Mouse (Mus musculus) lung, postnatal 0 days (tissue): ENCODE measurements around the gene Ackr4. TPM values are rescaled to one million over a fixed set of nuclear protein-coding genes. Genes with fewer than 3 reads are reported as not detected.
A peak's percentile ranks its signal among the peaks of the same experiment; 100 is the strongest.

Experiments used
- ATAC-seq: fragments of 200-750 bp; cut with Nextera tagmentation; 2 replicates; pipeline ENCODE4 v1.8.0; 2017; ENCODE audit warnings: moderate library complexity
- DNase-seq: peaks from one replicate; pipeline ENCODE4 v3.0.0-alpha.2; 2016; ENCODE audit warnings: low spot score
- H3K27ac ChIP-seq: fragments of 300-500 bp; sonication (generic); 2 replicates; pipeline ENCODE4 v1.5.1; 2014; ENCODE audit warnings: antibody characterized with exemption, mild to moderate bottlenecking, low read length, mixed read lengths
- H3K27me3 ChIP-seq: fragments of 300-500 bp; sonication (generic); replicated peaks from 2 replicates; pipeline ENCODE4 v1.6.1; 2014; ENCODE audit warnings: low read length, mixed read lengths; ENCODE audit not compliant: insufficient read depth
- H3K36me3 ChIP-seq: fragments of 300-500 bp; sonication (generic); 2 replicates; pipeline ENCODE4 v1.6.1; 2014; ENCODE audit warnings: low read length, mixed read lengths; ENCODE audit not compliant: insufficient read depth
- H3K4me1 ChIP-seq: fragments of 300-500 bp; sonication (generic); 2 replicates; pipeline ENCODE4 v1.6.1; 2014; ENCODE audit warnings: antibody characterized with exemption, low read depth, low read length, mixed read lengths; ENCODE audit not compliant: insufficient read depth
- H3K4me2 ChIP-seq: fragments of 300-500 bp; sonication (generic); replicated peaks from 2 replicates; pipeline ENCODE4 v1.6.1; 2014; ENCODE audit warnings: low read depth, mild to moderate bottlenecking, low read length, moderate library complexity, mixed read lengths
- H3K4me3 ChIP-seq: fragments of 300-500 bp; sonication (generic); 2 replicates; pipeline ENCODE4 v1.5.1; 2014; ENCODE audit warnings: low read depth, low read length
- H3K9ac ChIP-seq: fragments of 300-500 bp; sonication (generic); replicated peaks from 2 replicates; pipeline ENCODE4 v1.6.1; 2014; ENCODE audit warnings: low read depth, mild to moderate bottlenecking
- H3K9me3 ChIP-seq: fragments of 300-500 bp; sonication (generic); 2 replicates; pipeline ENCODE4 v1.6.1; 2016; ENCODE audit warnings: low read length, mixed read lengths
- CTCF ChIP-seq: IDR thresholded peaks from 2 replicates; pipeline ENCODE4 v1.5.1; 2016; ENCODE audit warnings: antibody characterized with exemption, mild to moderate bottlenecking
- EP300 ChIP-seq: IDR thresholded peaks from 2 replicates; pipeline ENCODE4 v1.6.1; 2016; ENCODE audit warnings: antibody characterized with exemption, mild to moderate bottlenecking, control low read depth
- WGBS: fragments of 180-500 bp; shearing (Covaris S2); extraction: QIAGEN DNeasy Blood & Tissue Kit; methylation state at CpG from one replicate; pipeline ENCODE4 v1.1.7; 2014; 5-methylcytosine and 5-hydroxymethylcytosine counted together
- polyA plus RNA-seq: library from polyadenylated mRNA; unstranded; fragments of >200 nt; fragmentation: Nextera tagmentation; extraction: Ambion mirVana; gene quantifications from 2 replicates; pipeline ENCODE4 v1.2.1, GENCODE M21; 2015

Ackr4 gene
- polyA plus RNA-seq, 1 experiment from 2014 or later, result 1.9 TPM

DNA sequence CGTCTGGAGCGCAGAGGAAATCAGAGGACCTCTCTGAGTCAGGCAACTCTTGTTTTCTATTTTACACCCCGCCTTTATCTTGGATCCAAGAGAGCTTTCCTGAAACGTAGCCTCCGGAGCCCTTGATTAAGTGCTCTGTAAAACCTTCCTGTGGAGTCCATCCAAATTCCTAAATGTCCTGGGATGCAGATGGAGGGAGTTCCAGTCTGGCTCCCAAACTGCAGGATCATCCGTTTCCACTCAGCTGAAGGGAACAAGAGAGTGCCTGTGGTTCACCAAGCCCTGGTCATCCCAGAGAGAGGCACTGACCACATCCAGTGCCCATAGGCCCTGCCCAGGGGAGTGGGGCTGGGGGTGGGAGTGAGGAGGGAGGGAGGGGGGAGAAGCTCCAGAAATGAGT is 24.4 kb downstream of the Ackr4 start:
- 36% methylated on average over 6 of the region's 6 CpGs for WGBS
- no peak for TF ChIP-seq CTCF
- no peak for TF ChIP-seq EP300
- H3K9me3 ChIP-seq, result no peaks in the 10 kb centered on the region
- no peak overlapping the region for H3K4me2 ChIP-seq
- H3K36me3 ChIP-seq, result no peaks in the 10 kb centered on the region
- no peak overlapping the region for H3K27ac ChIP-seq
- H3K27me3 ChIP-seq, result no peaks in the 10 kb centered on the region
- no peak for DNase-seq
- H3K9ac ChIP-seq, result no peak overlapping the region
- H3K4me1 ChIP-seq, result no peaks in the 10 kb centered on the region
- H3K4me3 ChIP-seq, result no peak overlapping the region
- no peak for ATAC-seq

DNA sequence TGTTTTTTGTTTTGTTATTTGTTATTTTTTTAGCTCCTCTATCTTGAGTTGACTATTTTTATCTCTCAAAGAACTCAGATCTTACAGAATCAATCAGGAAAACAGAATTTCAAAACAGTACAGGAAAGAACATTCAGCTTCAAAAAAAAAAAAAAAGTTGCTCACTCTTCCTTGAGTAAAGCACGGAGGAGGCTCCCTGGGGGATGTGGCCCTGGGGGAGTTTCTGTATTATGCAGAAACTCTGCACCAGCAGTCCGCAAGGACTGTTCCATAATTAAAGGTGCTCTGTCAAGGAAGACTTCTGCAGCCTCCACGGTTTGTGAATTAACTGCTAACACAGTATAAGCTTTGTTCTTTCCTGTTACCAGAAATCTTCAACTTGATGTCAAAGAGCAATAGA is 25.3 kb downstream of the Ackr4 start:
- no peak overlapping the region for H3K4me3 ChIP-seq
- 60% methylated on average over 3 of the region's 3 CpGs for WGBS
- H3K4me1 ChIP-seq, result no peaks in the 10 kb centered on the region
- no peaks in the 10 kb centered on the region for H3K9me3 ChIP-seq
- H3K9ac ChIP-seq, result no peak overlapping the region
- TF ChIP-seq CTCF (no peak), EP300 (no peak)
- H3K36me3 ChIP-seq, result no peaks in the 10 kb centered on the region
- DNase-seq (no peak), ATAC-seq (no peak)
- no peak overlapping the region for H3K27ac ChIP-seq
- no peaks in the 10 kb centered on the region for H3K27me3 ChIP-seq
- H3K4me2 ChIP-seq, result no peak overlapping the region

DNA sequence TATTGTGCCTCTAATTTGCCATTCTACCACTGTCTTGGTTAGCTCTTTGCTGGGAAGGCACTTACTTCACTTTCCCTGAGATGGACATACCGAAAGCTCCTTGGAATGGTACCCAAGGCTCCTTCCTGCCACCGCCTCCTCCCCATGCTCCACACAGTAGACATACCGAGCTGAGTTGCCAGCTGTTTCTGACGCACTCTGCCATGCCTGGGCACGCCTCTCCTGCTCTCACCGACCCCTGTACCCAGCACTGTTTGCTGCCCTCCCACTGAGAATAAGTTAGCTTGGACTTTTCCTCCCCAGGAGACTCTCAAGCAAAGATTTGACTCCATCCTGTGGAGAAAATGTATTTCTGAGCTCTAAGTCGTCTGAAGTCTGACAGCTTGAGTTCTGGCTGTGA is 25.9 kb downstream of the Ackr4 start:
- TF ChIP-seq CTCF, result no peak
- no peak for TF ChIP-seq EP300
- WGBS, result 52% methylated on average over 7 of the region's 7 CpGs
- Histone ChIP-seq H3K4me3 (no peak overlapping the region), H3K9ac (no peak overlapping the region), H3K4me1 (no peaks in the 10 kb centered on the region), H3K27me3 (no peaks in the 10 kb centered on the region), H3K9me3 (no peaks in the 10 kb centered on the region), H3K4me2 (no peak overlapping the region), H3K27ac (no peak overlapping the region), H3K36me3 (no peaks in the 10 kb centered on the region)
- no peak for DNase-seq
- ATAC-seq, result no peak

DNA sequence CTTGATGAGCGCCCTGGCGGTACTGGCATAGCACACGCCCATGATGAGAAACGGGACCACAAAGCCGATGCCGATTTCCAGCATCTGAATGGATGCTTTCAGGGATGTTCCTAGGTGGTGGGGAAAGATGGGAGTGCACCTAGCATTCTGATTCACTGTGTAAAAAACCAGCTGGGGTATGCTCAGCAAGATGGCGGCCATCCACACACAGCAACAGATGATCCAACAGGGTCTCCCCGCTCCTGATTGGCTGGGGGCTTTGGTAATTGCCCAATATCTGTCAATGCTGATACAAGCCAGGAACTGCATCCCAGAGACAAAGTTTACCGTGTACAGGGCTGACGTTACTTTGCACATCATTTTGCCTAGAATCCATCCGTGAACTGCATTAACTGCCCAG is 27.7 kb downstream of the Ackr4 start:
- TF ChIP-seq EP300 (no peak), CTCF (no peak)
- H3K27ac ChIP-seq, result no peak overlapping the region
- no peaks in the 10 kb centered on the region for H3K9me3 ChIP-seq
- ATAC-seq (no peak), DNase-seq (no peak)
- no peak overlapping the region for H3K4me2 ChIP-seq
- H3K9ac ChIP-seq, result no peak overlapping the region
- H3K27me3 ChIP-seq, result no peaks in the 10 kb centered on the region
- WGBS, result 88% methylated on average over 11 of the region's 11 CpGs
- no peaks in the 10 kb centered on the region for H3K4me1 ChIP-seq
- no peak overlapping the region for H3K4me3 ChIP-seq
- no peaks in the 10 kb centered on the region for H3K36me3 ChIP-seq

DNA sequence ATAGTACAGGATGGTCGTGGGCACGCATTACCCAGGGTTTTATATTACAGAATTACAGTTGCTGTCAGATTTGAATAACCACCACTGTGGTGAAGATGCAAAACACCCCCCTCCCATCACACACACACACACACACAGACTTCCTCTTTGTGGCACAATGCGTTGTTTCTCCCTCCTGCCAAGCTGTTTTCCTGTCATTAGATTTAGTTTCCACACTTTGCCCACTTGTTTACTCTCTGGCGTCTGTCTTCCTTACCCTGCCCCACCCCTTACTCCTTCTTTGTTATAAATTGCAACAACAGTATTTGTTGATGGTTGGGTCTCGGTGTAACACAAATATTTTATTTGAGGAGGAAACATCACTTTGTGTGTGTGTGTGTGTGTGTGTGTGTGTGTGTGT is 28.5 kb downstream of the Ackr4 start:
- ATAC-seq (peak; percentile 80), DNase-seq (peak; percentile 52)
- Histone ChIP-seq H3K27ac (no peak overlapping the region), H3K4me3 (no peak overlapping the region), H3K4me1 (no peaks in the 10 kb centered on the region), H3K4me2 (no peak overlapping the region), H3K27me3 (no peaks in the 10 kb centered on the region), H3K9me3 (no peaks in the 10 kb centered on the region), H3K36me3 (no peaks in the 10 kb centered on the region), H3K9ac (no peak overlapping the region)
- no peak for TF ChIP-seq CTCF
- TF ChIP-seq EP300, result peak; percentile 93
- 43% methylated on average over 5 of the region's 5 CpGs for WGBS

DNA sequence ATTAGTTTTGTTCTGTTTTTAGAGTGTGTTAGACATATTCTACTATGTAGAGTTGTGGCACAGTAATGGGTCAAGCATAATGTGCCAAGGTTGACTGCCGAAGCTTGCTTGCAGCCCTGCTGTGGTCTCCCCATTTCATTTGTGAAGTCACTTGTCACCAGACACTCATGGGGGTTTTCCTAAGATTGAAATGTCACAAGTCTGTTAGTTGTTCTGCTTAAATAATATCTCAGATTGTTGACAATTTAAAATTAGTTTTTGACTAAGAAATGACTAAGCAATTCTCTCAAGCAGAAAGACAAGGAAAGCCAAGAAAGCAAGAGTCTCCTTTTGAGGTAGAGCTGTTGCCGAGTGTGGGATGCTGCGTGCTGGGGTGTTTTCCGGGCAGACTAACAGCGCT is 33.8 kb downstream of the Ackr4 start:
- H3K27ac ChIP-seq, result no peak overlapping the region
- no peaks in the 10 kb centered on the region for H3K27me3 ChIP-seq
- DNase-seq (no peak), ATAC-seq (no peak)
- no peaks in the 10 kb centered on the region for H3K36me3 ChIP-seq
- H3K4me3 ChIP-seq, result no peak overlapping the region
- H3K9ac ChIP-seq, result no peak overlapping the region
- TF ChIP-seq EP300, result no peak
- TF ChIP-seq CTCF, result no peak
- H3K4me2 ChIP-seq, result no peak overlapping the region
- H3K4me1 ChIP-seq, result 0 out of 2 replicates have a peak, but pooled peaks cover 7% of the 10 kb centered on the region
- 96% methylated on average over 5 of the region's 5 CpGs for WGBS
- no peaks in the 10 kb centered on the region for H3K9me3 ChIP-seq

GRCm38 (mm10) chr9:104088555-104088954 is 38.2 kb downstream of the Ackr4 start:
- Histone ChIP-seq H3K27me3 (no peaks in the 10 kb centered on the region), H3K9ac (no peak overlapping the region), H3K4me2 (no peak overlapping the region), H3K9me3 (no peaks in the 10 kb centered on the region), H3K27ac (peak overlapping the region; percentile 55), H3K36me3 (peaks cover 4% of the 10 kb centered on the region), H3K4me1 (0 out of 2 replicates have a peak, but pooled peaks cover 7% of the 10 kb centered on the region), H3K4me3 (no peak overlapping the region)
- WGBS, result 31% methylated on average over 8 of the region's 8 CpGs
- TF ChIP-seq CTCF, result no peak
- no peak for TF ChIP-seq EP300
- ATAC-seq, result peak; percentile 32; the same call in 1 of the 2 replicates
- DNase-seq, result peak; percentile 46
